Mouse (Mus musculus): ENCODE measurements around the gene Akap8l. TPM values are rescaled to one million over a fixed set of nuclear protein-coding genes. Genes with fewer than 3 reads are reported as not detected.

Gene Akap8l
- polyA plus RNA-seq, 1 experiment from 2014 or later, result 93.1 TPM

DNA sequence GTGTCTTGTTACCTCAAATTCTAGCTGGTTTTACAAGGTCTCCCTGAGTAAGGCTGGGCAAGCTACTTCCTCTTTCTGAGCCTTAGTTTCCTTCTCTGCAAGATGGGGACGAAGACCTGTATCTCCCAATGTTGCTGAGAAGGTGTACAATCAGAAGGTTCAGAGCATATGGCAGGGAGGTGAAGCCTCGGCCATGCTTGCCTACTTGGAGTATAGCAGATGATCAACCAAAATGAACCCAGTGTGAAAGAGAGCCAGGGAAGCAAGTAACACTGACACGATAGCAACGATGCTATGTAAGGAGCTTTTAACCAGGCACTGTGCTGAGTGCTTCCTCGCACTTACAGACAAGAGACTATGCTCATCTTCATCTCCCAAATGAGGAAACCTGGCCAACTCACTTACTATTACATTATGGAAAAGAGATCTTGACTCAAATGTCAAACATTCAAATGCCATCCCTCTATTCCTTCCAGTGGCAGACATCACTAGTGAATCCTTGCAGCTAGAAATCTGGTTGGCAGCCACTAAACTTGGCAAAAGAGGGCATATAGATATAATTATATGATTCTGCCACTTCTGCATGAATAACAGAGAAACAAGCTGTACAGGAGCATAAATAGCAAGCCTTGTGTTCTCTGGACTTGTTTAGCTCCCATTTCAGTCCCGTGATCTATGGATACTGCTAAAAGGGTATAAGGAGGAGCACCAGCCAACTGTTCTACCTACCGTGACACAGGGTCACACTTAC, 8.0 kb upstream of the Akap8l start:
- in situ Hi-C loops (cut with MboI; ENCODE audit: low pct_unique_long_range_greater_than_20kb), result no loop called here

GRCm38 (mm10) chr17:32356766-32357760, 6.7 kb upstream of the Akap8l start:
- CTCF ChIA-PET, result no interaction called here
- POLR2A ChIA-PET, result interaction anchor here (0.7 to 1.5 kb wide), 2 partner anchors 25 to 132 kb away, joined by 3 to 5 read pairs; no protein-coding TSS in a partner anchor
- H3K27me3 ChIP-seq, result no peaks in the 10 kb centered on the region
- DNase-seq (ENCODE audit: low read depth, low spot score) (no peak), ATAC-seq (no peak)
- no peak for TF ChIP-seq CTCF (IDR thresholded peaks at IDR 0.05)
- in situ Hi-C loops (cut with MboI; ENCODE audit: low pct_unique_long_range_greater_than_20kb), result no loop called here

More for the DNA sequence above, 8.0 kb upstream of the Akap8l start:
- H3K27me3 ChIP-seq, result no peaks in the 10 kb centered on the region
- no peak for DNase-seq (ENCODE audit: low read depth, low spot score)
- ChIA-PET POLR2A (no interaction called here), CTCF (no interaction called here)
- no peak for ATAC-seq
- TF ChIP-seq CTCF (IDR thresholded peaks at IDR 0.05), result no peak

DNA sequence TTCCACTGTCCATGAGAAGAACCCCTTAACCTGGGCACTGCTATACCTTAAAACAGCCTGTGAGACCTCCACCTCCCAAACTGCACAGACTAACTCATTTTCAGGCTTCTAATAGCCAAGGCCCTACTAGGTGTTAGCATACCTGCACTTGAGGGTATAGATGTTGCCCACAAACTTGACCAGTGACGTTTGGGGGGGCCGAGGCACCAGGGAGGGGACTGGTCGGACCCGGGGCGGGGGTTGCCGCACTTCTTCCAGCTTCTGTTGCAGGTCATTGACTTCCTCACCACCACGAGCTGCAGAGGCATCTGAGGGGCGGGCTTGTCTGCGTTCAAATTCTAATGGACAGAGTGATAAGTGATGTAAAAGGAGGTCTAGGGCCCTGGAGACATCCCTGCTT, 5.9 kb upstream of the Akap8l start:
- ChIA-PET CTCF (no interaction called here), POLR2A (interaction anchor here (1.5 kb wide), 1 partner anchor 26 kb away, joined by 5 read pairs; no protein-coding TSS in a partner anchor)
- DNase-seq (ENCODE audit: low read depth, low spot score), result no peak
- in situ Hi-C loops (cut with MboI; ENCODE audit: low pct_unique_long_range_greater_than_20kb), result no loop called here
- H3K27me3 ChIP-seq, result no peaks in the 10 kb centered on the region
- no peak for ATAC-seq
- no peak for TF ChIP-seq CTCF (IDR thresholded peaks at IDR 0.05)

GRCm38 (mm10) chr17:32355031-32355430, 4.6 kb upstream of the Akap8l start:
- H3K27me3 ChIP-seq, result no peaks in the 10 kb centered on the region
- TF ChIP-seq CTCF (IDR thresholded peaks at IDR 0.05), result no peak
- in situ Hi-C loops (cut with MboI; ENCODE audit: low pct_unique_long_range_greater_than_20kb), result no loop called here
- ATAC-seq, result no peak
- CTCF ChIA-PET, result interaction anchor here (1.3 to 1.6 kb wide), 2 partner anchors 10 to 31 kb away, joined by 3 read pairs; no protein-coding TSS in a partner anchor
- no peak for DNase-seq (ENCODE audit: low read depth, low spot score)
- POLR2A ChIA-PET, result no interaction called here

GRCm38 (mm10) chr17:32354211-32354610, 3.8 kb upstream of the Akap8l start:
- in situ Hi-C loops (cut with MboI; ENCODE audit: low pct_unique_long_range_greater_than_20kb), result no loop called here
- DNase-seq (ENCODE audit: low read depth, low spot score) (no peak), ATAC-seq (no peak)
- ChIA-PET CTCF (interaction anchor here (1.0 to 1.7 kb wide), 3 partner anchors 11 to 33 kb away, joined by 3 read pairs; no protein-coding TSS in a partner anchor), POLR2A (interaction anchor here (0.6 kb wide), 1 partner anchor 9 kb away, joined by 3 read pairs; no protein-coding TSS in a partner anchor)
- no peaks in the 10 kb centered on the region for H3K27me3 ChIP-seq
- TF ChIP-seq CTCF (IDR thresholded peaks at IDR 0.05), result no peak

DNA sequence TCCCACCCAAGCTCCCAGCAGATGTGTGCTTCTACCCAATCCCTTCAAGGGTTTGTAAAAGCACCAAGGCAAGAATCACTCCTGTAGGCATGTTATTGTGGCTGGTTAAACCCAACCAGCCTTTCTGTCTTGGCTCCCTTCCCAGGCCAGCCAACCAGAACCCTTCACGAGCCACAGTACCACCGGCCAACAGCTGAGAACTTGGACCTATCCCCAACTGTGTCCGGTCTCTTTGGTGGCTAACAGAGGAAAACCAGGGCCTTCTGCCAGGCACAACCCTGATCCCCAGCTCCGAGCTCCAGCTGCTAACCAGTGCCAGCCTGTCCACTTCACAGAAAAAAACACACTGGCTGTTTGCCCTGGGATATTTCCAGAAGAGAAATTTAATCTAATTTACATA, 3.3 kb upstream of the Akap8l start:
- TF ChIP-seq CTCF (IDR thresholded peaks at IDR 0.05), result no peak
- DNase-seq (ENCODE audit: low read depth, low spot score) (peak; percentile 83), ATAC-seq (peak; percentile 78)
- POLR2A ChIA-PET, result interaction anchor here (0.6 kb wide), 1 partner anchor 10 kb away, joined by 3 read pairs; no protein-coding TSS in a partner anchor
- CTCF ChIA-PET, result interaction anchor here (1.0 to 1.7 kb wide), 3 partner anchors 11 to 34 kb away, joined by 3 read pairs; no protein-coding TSS in a partner anchor
- H3K27me3 ChIP-seq, result no peaks in the 10 kb centered on the region
- in situ Hi-C loops (cut with MboI; ENCODE audit: low pct_unique_long_range_greater_than_20kb), result no loop called here

DNA sequence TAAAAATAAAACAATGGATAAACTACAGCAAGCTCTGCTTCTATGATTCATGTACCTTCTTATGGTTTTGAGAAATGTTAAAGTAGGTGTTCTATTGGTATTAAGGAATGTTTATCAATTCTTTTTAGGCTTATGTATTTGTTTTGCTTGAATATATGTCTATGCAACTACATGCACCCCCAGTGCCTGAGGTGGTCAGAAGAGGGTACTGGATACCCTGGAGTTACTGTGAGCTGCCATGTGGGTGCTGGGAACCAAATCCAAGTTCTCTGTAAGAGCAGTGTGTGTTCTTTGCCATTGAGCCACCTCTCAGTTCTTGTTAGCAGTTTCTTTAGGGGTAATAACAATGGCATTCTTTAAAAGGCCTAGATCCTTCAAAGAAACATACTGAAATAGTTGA, 1.3 kb upstream of the Akap8l start:
- no peaks in the 10 kb centered on the region for H3K27me3 ChIP-seq
- ATAC-seq, result no peak
- ChIA-PET CTCF (interaction anchor here (1.0 to 2.3 kb wide), 2 partner anchors 32 to 35 kb away, joined by 4 to 9 read pairs; no protein-coding TSS in a partner anchor), POLR2A (no interaction called here)
- in situ Hi-C loops (cut with MboI; ENCODE audit: low pct_unique_long_range_greater_than_20kb), result no loop called here
- no peak for TF ChIP-seq CTCF (IDR thresholded peaks at IDR 0.05)
- DNase-seq (ENCODE audit: low read depth, low spot score), result no peak

GRCm38 (mm10) chr17:32351269-32351668, 862 bp upstream of the Akap8l start:
- no peak for TF ChIP-seq CTCF (IDR thresholded peaks at IDR 0.05)
- in situ Hi-C loops (cut with MboI; ENCODE audit: low pct_unique_long_range_greater_than_20kb), result no loop called here
- no peaks in the 10 kb centered on the region for H3K27me3 ChIP-seq
- DNase-seq (ENCODE audit: low read depth, low spot score) (no peak), ATAC-seq (no peak)
- POLR2A ChIA-PET, result no interaction called here
- CTCF ChIA-PET, result interaction anchor here (1.0 to 2.3 kb wide), 3 partner anchors 10 to 36 kb away, joined by 4 to 9 read pairs (median 5); no protein-coding TSS in a partner anchor

- in situ Hi-C loops (cut with MboI; ENCODE audit: low pct_unique_long_range_greater_than_20kb), result no loop called here
- H3K27me3 ChIP-seq, result no peaks in the 10 kb centered on the region
- ChIA-PET CTCF (interaction anchor here (0.7 to 2.3 kb wide), 6 partner anchors 11 to 83 kb away, joined by 3 to 9 read pairs (median 4); partner anchors contain the start of gene Akap8), POLR2A (interaction anchor here (0.7 to 1.2 kb wide), 3 partner anchors 26 to 83 kb away, joined by 3 to 4 read pairs (median 3); partner anchors contain the start of gene Wiz)
- no peak for DNase-seq (ENCODE audit: low read depth, low spot score)
- ATAC-seq, result no peak
- TF ChIP-seq CTCF (IDR thresholded peaks at IDR 0.05), result no peak
These were observed 491 bp downstream of the Akap8l start for GRCm38 (mm10) chr17:32349851-32350381.
